Mouse (Mus musculus): ENCODE data around the gene Trak1.

The Trak1 gene

DNA sequence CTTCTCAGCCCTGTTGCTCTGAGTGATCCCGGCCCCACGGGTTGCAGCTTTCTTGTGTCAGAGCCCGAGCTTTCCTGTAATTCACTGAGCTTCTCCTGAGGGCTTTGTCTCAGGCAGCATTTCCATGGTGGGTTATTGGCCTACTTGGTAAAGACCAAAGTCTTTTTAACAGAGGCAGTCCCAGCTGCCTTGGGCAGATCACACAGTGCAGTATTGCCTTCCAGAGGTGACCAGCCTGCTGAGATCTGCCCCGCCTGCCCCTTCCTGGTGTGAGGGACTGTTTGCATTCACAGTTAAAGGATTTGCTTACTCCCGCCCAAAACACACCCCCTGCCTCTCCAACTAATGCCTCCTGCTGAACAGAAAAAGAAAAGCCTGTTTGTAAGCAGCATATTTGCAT, 51.2 kb downstream of the Trak1 start:
- DNase-seq (ENCODE audit: low spot score), result no peak

DNA sequence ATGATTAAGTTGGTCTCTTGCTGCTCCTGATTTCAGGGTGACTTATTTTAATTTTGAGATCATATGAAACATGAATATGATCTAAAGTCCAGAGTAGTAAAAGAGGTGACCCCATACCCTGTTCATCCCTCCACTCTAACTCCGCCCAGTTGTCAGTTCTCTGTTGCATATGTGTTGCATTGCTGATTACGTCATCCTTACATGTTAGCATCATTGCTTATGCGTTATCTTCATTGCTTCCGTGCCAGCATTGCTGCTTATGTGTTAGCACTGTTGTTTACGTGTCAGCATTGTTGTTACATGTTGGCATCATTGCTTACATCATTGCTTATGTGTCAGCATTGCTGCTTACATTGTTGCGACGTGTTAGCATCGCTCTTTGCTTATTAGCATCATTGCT, 51.8 kb downstream of the Trak1 start:
- no peak for DNase-seq (ENCODE audit: low spot score)

DNA sequence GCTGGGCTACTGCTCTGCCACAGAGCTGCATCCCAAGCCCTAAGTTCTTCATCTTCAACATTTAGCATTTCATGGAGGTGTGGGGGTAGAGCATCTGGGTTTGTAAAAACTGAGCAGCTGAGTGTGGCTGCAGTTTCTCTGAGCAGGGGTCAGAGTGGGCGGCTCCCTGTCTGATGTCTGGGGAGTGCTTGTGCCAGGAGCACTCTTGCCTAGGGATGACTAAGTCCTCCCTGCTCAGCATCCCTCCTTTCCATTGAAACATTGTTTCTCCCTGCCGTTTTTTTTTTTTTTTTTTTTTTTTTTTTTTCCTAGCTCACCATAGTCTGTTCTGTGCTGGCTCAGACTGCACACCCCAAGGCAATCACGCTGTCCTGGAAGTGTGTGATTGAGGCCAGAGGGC, 53.3 kb downstream of the Trak1 start:
- no peak for DNase-seq (ENCODE audit: low spot score)

DNA sequence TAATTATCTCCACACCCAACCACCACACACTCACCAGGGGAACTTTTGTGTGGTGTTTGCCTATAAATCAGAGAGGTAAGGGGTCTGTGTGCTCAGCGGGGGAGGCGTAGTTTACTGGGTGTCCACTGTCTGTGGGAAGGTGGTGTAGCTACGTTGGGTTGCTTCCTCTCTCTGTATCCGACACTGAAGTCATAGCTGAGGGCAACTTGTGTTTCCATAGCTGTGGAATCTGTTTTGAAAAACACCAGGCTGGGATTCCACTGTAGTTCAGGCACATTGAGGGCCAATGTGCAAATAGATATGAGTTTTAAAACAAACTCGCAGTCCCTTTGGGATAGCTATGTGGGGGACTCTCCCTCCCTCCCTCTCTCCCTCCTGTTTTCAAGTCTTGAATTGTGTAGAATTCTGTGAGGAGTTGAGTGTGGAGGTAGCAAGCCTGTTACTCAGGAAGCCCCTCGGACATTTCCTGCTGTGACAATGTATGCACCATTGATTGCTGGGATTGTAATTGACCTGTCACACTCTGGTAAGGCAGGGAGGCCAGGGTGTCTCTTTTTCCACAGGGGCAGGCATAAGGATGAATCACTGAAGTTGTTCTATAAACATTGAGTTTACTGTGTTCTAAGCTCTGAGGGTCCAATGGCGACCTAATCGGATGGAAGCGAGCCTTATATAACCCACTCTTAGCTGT, 54.2 kb downstream of the Trak1 start:
- no peak for DNase-seq (ENCODE audit: low spot score)

DNA sequence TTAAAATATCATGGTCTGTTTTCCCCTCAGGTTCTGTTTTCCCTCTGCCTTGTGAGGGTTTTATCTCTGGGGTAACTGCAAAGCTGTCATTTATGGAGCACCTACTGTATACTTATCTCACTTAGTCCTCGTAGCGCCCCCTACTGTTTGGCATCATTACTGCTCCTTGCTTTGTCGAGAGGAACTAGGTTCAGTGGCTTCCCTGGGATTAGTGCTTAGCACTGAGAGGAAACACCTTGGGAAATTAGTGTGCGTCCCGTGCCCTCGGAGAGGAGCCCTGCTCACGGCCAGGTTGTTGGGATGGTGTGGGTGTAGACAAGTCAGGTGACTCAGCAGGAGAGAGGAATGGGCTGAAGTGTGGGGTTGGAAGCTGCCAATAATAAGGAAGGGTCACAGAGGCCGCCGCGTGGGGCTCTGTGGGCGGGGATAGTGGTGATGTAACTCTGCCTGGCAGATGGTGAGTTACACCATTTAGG, 54.9 kb downstream of the Trak1 start:
- peak; percentile 53 for DNase-seq (ENCODE audit: low spot score)

GRCm38 (mm10) chr9:121352726-121353125, 55.4 kb downstream of the Trak1 start:
- no peak for DNase-seq (ENCODE audit: low spot score)

GRCm38 (mm10) chr9:121354792-121355390, 57.6 kb downstream of the Trak1 start:
- peak; percentile 50 for DNase-seq (ENCODE audit: low spot score)

DNA sequence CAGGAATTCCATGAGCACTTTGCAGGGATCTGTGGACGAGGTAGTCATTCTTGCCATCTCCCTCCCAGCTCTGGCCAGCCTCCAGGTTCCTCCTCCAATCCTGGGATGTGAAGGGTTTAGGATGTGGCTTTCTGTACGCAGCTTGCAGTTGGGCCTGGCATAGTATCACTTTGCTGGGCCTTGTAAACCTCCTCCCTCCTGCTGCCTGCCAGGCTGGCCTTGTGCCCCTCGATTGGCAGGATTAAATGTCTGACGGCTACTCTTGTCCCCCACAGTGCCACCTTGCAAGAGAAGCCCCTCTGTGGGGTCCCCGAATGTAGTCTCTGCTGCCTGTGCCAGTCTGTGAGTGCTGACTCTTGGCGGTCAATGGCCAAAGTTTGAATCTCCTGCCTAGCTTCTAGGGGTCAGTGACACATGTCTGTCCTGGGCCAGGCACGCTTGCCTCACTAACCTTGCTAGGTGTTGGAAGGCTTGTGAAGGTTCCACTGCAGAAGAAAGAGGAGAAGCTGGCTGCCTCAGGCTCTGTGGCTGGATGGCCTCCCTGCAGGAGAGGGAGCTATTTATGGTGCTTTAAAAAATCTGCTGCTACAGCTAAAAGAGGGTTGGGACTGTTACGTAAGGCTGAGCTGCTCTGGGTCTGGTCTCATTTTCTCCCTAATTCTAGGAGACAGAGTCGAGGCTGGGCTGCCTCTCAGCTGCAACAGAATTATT, 58.3 kb downstream of the Trak1 start:
- DNase-seq (ENCODE audit: low spot score), result peak; percentile 33

DNA sequence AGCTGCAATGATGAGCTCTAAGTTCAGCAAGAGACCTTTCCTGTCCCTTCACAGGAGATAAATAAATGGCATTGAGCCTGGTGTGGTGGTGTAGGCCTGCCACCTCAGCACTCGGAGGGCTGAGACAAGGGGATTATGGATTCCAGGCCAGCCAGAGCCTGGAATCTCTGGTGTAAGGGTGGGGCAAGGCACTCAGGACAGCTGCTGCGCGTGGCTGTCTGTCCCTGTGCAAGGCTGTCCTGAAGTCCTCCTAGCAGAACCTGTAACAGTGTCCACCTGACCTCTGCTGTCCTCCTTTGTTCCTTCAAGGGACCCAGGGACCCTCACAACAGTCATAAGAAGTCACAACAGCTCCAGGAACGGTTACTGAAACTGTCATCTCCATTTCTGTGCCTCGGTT, 59.8 kb downstream of the Trak1 start:
- no peak for DNase-seq (ENCODE audit: low spot score)

GRCm38 (mm10) chr9:121357582-121358275, 60.4 kb downstream of the Trak1 start:
- no peak for DNase-seq (ENCODE audit: low spot score)

DNA sequence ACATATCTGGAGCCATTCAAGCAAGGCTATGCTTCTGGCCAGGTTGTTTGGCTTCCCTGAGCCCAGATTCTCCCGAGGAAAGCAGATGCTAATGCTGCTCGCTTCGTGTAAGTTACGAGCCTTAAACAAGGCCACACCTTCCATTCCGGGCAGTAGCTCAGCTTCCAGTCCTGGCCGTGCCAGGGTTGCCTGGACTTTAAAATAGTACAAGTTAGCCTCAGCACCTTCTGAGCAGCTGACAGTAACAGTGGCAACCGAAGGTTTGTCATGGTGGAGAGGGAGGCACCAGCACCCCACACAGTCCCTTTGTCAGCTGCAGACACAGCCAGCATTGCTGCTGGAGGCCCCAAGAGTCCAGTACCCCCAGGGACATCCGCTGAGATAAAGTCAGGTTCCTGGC, 61.1 kb downstream of the Trak1 start:
- no peak for DNase-seq (ENCODE audit: low spot score)

DNA sequence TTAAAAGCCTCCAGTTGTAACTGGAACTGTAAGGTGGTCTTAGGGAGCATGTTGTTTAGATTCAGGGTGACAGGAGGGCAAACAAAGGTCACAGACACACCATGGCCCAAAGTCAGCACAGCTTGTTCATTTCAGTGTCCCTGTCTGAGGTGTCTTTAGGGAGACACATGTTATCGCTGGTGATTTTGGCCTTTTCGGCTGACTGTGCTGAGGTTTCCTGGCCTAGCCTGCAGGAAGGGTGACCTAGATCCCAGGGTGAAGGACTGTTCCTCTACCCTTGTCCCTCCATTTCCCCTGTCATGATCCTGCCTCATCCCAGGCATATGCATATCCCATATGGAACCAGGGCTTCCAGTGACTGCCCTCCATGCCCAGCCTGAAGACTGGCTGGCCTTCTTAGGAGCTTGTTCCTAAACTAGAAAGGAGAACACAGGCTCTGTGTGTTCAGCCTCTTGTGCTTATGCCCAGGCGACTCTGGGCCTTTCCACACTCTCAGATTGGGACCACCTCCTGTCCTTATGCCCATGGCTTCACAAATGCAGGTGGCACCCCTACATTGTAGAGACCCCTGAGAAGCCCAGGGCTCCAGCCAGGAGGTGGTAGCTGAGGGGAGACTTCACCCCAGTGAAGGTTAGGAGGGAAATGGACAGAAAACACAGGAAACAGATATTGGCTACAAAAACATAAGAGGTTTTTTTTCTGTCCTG, 62.1 kb downstream of the Trak1 start:
- DNase-seq (ENCODE audit: low spot score), result no peak

GRCm38 (mm10) chr9:121360327-121360954, 63.1 kb downstream of the Trak1 start:
- DNase-seq (ENCODE audit: low spot score), result no peak

- DNase-seq (ENCODE audit: low spot score), result no peak
Observed at GRCm38 (mm10) chr9:121361010-121361409, 63.7 kb downstream of the Trak1 start.

GRCm38 (mm10) chr9:121363932-121364331, 66.6 kb downstream of the Trak1 start:
- DNase-seq (ENCODE audit: low spot score), result no peak

GRCm38 (mm10) chr9:121366135-121366863, 69.0 kb downstream of the Trak1 start:
- DNase-seq (ENCODE audit: low spot score), result no peak

DNA sequence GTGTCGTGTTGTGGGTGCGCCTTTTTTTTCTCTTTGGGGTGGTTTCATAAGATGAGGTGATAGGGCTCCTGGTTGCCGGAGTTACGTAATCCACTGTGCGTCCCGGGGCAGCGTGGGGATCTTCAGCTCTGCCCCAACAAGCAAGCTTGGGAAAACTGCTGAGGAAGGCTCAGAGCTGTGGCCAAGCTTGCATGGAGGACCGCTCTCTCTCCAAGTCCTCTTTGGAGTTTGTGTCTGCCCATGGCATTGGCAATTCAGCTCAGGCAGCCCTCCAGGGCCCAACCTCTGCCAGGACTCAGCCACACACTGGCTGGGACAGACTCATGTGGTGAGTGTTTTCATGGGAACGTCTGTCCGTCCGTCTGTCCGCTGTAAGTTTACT, 69.6 kb downstream of the Trak1 start:
- DNase-seq (ENCODE audit: low spot score), result no peak

- no peak for DNase-seq (ENCODE audit: low spot score)
Observed at GRCm38 (mm10) chr9:121369573-121369972, 72.3 kb downstream of the Trak1 start.

DNA sequence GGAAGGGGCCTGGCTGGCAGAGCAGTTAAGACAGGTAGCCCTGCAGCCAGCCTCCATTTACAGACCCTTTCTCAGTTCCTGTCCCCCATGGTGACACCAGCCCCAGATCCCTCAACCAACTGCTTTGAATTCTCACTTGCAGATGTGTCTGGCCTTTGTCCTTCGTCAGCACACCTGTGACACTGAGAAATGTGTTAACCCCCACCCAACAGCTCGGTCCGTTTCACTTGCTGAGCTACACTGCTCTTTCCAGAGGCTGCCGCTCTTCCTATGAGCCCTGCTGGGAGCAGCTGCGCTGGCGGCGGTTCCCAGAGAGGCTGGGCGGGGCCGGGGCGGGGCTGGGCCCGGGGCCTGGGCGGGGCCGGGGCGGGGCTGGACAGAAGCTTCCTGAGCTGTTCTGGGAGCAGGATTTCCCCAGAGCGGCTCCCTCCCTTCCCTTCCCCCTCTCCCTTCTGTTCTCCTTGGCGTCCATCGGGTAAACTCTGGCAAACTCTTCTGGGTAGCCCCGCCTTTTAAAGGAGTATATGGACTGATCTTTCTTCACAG, 74.1 kb downstream of the Trak1 start:
- DNase-seq (ENCODE audit: low spot score), result peak; percentile 63

GRCm38 (mm10) chr9:121371946-121372646, 74.8 kb downstream of the Trak1 start:
- DNase-seq (ENCODE audit: low spot score), result no peak
